Mouse (Mus musculus) C2C12 (cell line): Measurements from ENCODE around the gene Ackr2. TPM values are rescaled to one million over a fixed set of nuclear protein-coding genes. Genes with fewer than 3 reads are reported as not detected.

Experiments
- H3K27me3 ChIP-seq: one replicate; pipeline ENCODE4 v1.6.1; 2011; ENCODE audit not compliant: control insufficient read depth, insufficient read depth, insufficient read length
- H3K36me3 ChIP-seq: one replicate; pipeline ENCODE4 v1.6.1; 2011; ENCODE audit not compliant: control insufficient read depth, insufficient read depth
- H3K4me3 ChIP-seq: one replicate; pipeline ENCODE4 v1.5.1; 2011; ENCODE audit warnings: mild to moderate bottlenecking, control low read depth; ENCODE audit not compliant: poor library complexity, insufficient read depth, severe bottlenecking
- H3K79me2 ChIP-seq: one replicate; pipeline ENCODE4 v1.6.1; 2011; ENCODE audit not compliant: control insufficient read depth, insufficient read depth
- H3K79me3 ChIP-seq: one replicate; pipeline ENCODE4 v1.6.1; 2011; ENCODE audit warnings: low read depth, control low read depth
- H3ac ChIP-seq: one replicate; pipeline ENCODE3; 2011; ENCODE audit warnings: low read depth; ENCODE audit not compliant: control insufficient read depth, insufficient read length
- CEBPB ChIP-seq: IDR thresholded peaks from one replicate; pipeline ENCODE4 v1.6.1; 2011; ENCODE audit warnings: low read depth, mild to moderate bottlenecking, control low read depth, moderate library complexity
- CTCF ChIP-seq: IDR thresholded peaks from one replicate; pipeline ENCODE4 v1.5.1; 2011; ENCODE audit not compliant: control insufficient read depth, insufficient read depth, insufficient read length
- FOSL1 ChIP-seq: IDR thresholded peaks from one replicate; pipeline ENCODE4 v1.8.0; 2011; ENCODE audit warnings: mild to moderate bottlenecking, low read length; ENCODE audit not compliant: poor library complexity, insufficient read depth, severe bottlenecking
- MAX ChIP-seq: IDR thresholded peaks from one replicate; pipeline ENCODE4 v1.6.1; 2011; ENCODE audit warnings: mild to moderate bottlenecking, control low read depth
- MYOD1 ChIP-seq: IDR thresholded peaks from one replicate; pipeline ENCODE4 v1.6.1; 2011; ENCODE audit warnings: low read depth; ENCODE audit not compliant: control insufficient read depth, insufficient read length
- MYOG ChIP-seq: IDR thresholded peaks from one replicate; pipeline ENCODE4 v1.6.1; 2011; ENCODE audit not compliant: control insufficient read depth, insufficient read length; ENCODE audit errors: extremely low read depth
- USF1 ChIP-seq: IDR thresholded peaks from one replicate; pipeline ENCODE4 v1.6.1; 2011; ENCODE audit warnings: low read depth, mild to moderate bottlenecking, control low read depth, moderate library complexity
- polyA plus RNA-seq: library from polyadenylated mRNA; unstranded; fragments of >200 nt; fragmentation: generic; extraction: Trizol; gene quantifications from one replicate; pipeline ENCODE4 v1.2.1, GENCODE M21; 2012; ENCODE audit warnings: missing spikeins

Ackr2 gene
- polyA plus RNA-seq, 1 experiment, result not detected

DNA sequence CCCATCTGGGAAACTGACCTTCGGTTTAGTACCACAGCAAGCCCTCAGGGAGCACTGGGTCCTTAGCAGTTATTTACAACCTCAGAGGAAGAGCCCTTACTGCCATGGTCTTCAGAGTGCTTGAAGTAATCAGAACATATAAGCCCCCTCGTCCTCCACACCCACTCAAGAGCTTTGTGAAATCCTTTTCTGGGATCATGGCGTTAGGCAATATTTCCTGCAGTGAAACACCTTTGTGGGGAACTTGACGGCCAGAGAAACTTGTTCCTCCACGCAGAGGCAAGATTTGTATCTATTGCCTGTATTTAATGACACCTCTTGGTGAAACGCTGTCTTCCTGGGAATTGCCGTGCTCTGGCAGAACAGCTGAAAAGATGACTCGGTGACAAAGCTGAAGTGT lies 27.8 kb downstream of the Ackr2 start:
- no peak overlapping the region for H3ac ChIP-seq
- no peaks in the 10 kb centered on the region for H3K79me3 ChIP-seq
- peaks cover 46% of the 10 kb centered on the region for H3K27me3 ChIP-seq
- no peaks in the 10 kb centered on the region for H3K36me3 ChIP-seq
- TF ChIP-seq MAX (no peak), CTCF (no peak), USF1 (no peak), FOSL1 (no peak), MYOD1 (no peak), CEBPB (no peak), MYOG (no peak)
- H3K4me3 ChIP-seq, result no peak overlapping the region
- H3K79me2 ChIP-seq, result no peaks in the 10 kb centered on the region

DNA sequence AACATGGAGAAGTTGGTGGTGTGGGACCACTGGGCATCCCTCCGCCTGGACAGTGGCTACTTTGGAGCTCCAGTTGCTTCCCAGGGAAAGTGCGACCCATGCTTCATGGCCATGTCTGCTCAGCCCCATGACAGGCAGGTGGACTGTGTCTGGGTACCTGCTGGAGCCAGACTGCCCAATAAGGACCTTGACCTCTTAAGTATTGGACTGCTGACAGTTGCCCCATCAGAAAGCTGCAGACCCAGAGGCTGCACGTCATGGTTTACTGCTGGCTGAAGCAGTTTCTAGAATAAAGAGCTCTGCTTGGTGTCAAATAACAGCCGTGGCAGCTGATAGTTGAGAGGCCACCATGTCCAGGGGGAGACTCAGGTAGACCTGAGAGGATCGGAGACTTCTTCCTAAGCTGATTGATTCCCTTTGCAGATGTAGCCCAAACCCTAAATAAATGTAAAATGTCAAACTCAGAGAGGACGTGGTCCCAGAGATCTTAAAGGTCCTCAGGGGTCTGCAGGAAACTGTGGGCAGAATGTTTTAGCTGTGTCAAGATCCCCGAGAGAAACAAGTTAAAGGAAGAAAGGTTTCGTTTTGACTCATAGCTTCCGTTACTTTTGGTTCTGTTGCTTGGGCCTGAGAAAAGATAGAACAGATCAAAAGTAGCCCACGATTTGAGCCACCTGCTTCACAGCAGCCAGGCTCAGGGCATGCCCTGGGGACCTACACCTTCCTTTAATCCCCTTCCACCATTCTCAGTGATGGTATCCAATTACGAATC lies 28.7 kb downstream of the Ackr2 start:
- H3K79me3 ChIP-seq, result no peaks in the 10 kb centered on the region

DNA sequence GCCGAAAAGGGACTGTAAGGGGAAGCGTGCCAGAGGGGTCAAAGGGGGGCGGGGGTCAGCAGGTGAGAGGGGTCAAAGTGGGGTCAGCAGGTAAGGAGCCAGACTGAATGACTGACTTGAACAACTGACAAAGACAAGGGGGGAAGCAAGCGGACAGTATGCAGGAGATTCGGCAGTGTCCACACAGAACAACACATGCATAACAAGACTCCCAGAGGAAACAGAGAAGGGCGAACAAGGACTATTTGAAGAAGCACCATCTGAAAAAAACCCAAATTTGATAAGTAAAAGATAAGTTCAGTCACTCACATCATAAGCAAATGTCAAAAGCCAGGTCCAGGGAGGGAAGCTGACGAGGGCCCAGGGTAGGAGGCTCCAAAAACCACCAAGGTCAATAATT lies 29.6 kb downstream of the Ackr2 start:
- H3K79me2 ChIP-seq, result no peaks in the 10 kb centered on the region

More for the DNA sequence above, 28.7 kb downstream of the Ackr2 start:
- H3K36me3 ChIP-seq, result no peaks in the 10 kb centered on the region
- H3K27me3 ChIP-seq, result peaks cover 46% of the 10 kb centered on the region
- no peak overlapping the region for H3ac ChIP-seq
- H3K4me3 ChIP-seq, result no peak overlapping the region
- H3K79me2 ChIP-seq, result no peaks in the 10 kb centered on the region
- no peak for TF ChIP-seq FOSL1

DNA sequence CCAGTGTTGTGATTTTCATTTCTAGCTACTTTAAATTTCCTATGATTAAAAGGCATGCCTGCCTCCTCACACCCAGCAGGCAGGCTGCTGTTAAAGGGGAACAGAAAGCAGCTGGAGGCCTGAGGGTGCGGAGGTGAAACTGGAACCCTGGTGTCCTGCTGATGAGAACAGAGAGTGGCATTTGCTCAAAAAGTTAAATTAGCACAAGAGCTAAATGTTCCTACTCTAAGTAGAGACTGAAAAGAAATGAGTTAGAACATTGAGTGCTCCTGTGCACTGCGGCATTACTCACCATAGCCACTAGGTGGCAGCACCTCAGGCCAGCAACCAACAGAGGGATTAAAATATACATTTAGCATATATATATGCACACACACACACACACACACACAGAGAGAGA lies 30.3 kb downstream of the Ackr2 start:
- H3K4me3 ChIP-seq, result no peak overlapping the region
- TF ChIP-seq MYOG (no peak), CTCF (peak; percentile 30), FOSL1 (no peak)
- H3K79me2 ChIP-seq, result no peaks in the 10 kb centered on the region
- no peaks in the 10 kb centered on the region for H3K36me3 ChIP-seq
- H3K79me3 ChIP-seq, result no peaks in the 10 kb centered on the region
- H3ac ChIP-seq, result no peak overlapping the region
- H3K27me3 ChIP-seq, result peaks cover 44% of the 10 kb centered on the region

More for the DNA sequence above, 29.6 kb downstream of the Ackr2 start:
- no peaks in the 10 kb centered on the region for H3K79me3 ChIP-seq
- no peak overlapping the region for H3K4me3 ChIP-seq
- TF ChIP-seq MYOD1 (no peak), USF1 (no peak), FOSL1 (no peak), CTCF (no peak), MYOG (no peak)
- H3K36me3 ChIP-seq, result no peaks in the 10 kb centered on the region
- H3K27me3 ChIP-seq, result peaks cover 46% of the 10 kb centered on the region
- no peak overlapping the region for H3ac ChIP-seq

DNA sequence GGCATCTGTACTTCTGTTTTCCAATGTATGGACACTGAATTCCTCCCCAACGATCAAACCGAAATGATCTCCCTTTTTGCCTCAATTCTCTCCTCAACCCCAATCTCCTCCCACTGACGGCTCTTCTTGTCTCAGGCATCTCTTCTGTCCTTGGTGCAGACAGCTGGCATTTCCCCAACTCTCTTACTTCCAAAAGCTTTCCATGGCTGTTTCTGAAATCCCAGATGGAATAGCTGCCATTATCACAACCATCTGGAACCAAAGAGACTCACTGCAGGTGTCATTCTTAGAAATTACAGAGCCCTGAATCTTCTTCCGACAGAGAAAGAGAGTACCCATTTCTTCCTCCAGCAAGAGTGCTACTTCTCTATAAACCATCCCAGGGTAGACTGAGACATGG lies 36.7 kb downstream of the Ackr2 start:
- H3ac ChIP-seq, result no peak overlapping the region
- H3K4me3 ChIP-seq, result no peak overlapping the region

DNA sequence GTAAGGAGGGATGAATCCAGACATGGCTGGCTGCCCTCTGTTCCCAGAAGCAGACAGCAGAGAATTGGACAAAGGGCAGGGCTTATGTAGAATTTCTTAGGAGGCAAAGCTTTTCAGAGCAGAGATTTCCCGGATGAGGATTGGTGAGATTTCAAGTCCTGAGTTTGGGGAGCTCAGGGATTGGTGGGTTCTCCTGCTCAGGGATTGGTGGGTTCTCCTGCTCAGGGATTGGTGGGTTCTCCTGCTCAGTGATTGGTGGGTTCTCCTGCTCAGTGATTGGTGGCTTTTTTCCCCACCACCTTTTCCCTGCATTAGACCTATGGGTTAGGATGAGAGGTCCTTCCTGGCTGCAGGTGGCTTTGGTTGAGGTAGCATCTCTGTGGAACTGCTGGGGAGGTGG lies 38.8 kb downstream of the Ackr2 start:
- TF ChIP-seq MYOD1 (no peak), USF1 (no peak), MYOG (no peak), MAX (no peak), FOSL1 (no peak), CTCF (no peak), CEBPB (no peak)
- no peak overlapping the region for H3K4me3 ChIP-seq
- H3ac ChIP-seq, result no peak overlapping the region
- H3K79me2 ChIP-seq, result no peaks in the 10 kb centered on the region
- no peaks in the 10 kb centered on the region for H3K36me3 ChIP-seq
- no peaks in the 10 kb centered on the region for H3K79me3 ChIP-seq
- peaks cover 32% of the 10 kb centered on the region for H3K27me3 ChIP-seq

More for the DNA sequence above, 36.7 kb downstream of the Ackr2 start:
- Histone ChIP-seq H3K79me3 (no peaks in the 10 kb centered on the region), H3K79me2 (no peaks in the 10 kb centered on the region), H3K27me3 (peaks cover 24% of the 10 kb centered on the region), H3K36me3 (no peaks in the 10 kb centered on the region)
- TF ChIP-seq CEBPB (no peak), MYOG (no peak), USF1 (no peak), MAX (no peak), MYOD1 (no peak), CTCF (no peak)
